Mouse (Mus musculus) cerebellum, postnatal 10 days (tissue): ENCODE results near the gene Hdac9.
A peak's percentile ranks its signal among the peaks of the same experiment; 100 is the strongest.

ENCODE experiments used
- DNase-seq, 2 experiments: peaks; one replicate each; pipeline ENCODE4 v3.0.0; 2021; ENCODE audit warnings: mixed read lengths in 2 of 2

The Hdac9 gene

DNA sequence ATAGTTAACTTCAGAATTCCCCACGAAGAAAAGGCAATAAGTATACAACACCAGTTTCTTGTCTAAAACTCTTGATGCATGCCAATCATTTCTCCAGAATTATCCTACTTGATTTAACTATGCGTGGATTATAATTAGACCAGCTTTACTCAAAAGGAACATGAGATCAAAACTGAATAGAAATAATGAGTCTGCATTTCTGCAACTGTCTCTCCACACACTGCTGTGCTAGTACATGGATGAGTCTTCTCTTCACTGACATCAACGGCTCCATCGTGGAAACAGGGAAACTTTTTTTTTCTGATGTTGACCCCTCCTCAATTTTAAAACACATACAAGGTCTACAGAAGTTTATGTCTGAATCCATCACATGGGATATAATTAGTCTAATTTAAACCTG lies 334.4 kb downstream of the Hdac9 start:
- no peak for DNase-seq

DNA sequence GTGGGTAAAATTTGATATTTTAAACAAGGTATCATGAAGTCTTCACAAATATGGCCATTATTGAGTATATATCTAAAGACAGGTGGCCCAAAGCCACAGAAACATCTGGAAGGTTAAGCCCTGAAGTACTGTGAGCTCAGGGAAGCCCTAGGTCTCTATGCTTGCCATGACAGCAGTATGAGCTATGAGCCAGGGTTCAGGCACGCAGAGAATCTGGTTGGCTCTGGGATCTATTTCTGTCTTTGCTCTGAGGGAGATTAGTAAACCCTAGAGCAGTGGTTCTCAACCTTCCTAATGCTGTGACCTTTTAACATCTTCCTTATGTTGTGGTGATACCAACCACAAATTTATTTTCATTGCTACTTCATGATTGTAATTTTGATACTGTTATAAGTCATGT lies 337.7 kb downstream of the Hdac9 start:
- DNase-seq = no peak

DNA sequence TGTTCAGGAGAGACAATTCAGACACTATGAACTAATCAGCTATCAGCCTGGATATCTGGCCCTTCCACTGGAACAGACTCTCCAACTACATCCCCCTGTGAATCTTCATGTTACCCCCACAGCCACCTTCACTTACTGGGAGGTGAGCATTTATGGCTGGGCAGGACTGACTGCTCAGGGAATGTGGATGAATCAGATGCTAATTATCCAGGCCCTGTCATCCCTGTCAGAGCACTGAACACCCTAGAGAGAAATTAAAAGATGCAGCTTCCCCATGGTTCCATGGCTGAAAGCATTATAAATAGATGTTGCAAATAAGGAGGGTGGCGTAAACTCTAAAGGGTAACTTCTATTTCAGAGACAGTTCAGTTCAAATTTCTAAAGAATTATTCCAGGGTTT lies 345.8 kb downstream of the Hdac9 start:
- DNase-seq = no peak

DNA sequence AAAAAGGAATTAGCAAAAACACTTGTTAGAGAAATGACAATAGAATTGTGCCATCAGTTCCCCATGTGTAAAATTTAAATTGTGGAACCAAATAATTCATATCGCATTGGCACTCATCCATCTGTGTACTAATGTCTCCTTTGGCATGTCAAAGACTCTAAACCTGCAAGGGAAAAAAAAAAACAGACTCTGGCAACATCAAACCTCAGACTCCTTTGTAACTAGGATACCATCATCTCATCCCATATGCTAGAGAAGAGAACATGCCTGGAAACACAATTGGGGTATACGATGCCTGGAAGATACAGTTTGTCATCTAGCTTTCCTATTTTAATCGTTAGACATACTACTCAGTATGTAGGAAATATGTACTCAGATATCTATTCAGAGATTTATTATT lies 347.4 kb downstream of the Hdac9 start:
- DNase-seq = no peak

DNA sequence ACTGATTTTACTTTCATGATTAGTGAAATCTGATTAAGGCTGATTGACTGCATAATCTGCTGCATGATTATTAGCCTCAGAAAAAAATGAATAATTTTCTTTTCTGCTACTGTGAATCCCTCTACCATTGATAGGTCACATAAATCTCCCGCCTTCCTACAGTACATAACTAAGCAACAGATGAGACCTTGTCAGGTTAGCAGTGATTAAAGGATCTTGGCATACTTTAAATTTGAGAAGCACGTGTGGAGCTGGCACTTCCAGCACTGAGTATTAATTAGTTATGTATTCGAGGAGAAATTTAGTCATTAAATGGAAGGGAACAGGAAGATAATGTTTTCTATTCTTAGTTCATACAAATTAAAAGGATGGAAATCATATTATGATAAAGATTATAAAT lies 347.8 kb downstream of the Hdac9 start:
- DNase-seq = no peak

DNA sequence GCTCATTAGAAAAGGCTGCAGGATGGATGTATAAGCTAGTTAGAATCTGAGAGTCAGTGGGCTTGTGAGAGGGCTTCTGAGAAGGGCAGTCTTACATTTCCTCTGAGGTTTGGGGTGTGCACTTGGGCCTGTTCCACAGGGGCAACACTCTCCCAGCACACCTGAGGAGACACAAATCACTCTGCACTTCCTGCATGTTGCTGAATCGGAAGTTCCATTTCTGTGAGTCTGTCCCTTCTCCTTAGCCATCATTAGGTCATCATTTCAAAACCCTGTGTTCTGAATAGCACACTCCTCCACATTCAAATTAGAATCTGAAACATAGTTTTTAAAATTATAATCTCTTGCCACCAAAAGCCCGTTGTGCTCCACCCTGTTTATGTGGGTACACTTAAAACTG lies 354.6 kb downstream of the Hdac9 start:
- DNase-seq = no peak

DNA sequence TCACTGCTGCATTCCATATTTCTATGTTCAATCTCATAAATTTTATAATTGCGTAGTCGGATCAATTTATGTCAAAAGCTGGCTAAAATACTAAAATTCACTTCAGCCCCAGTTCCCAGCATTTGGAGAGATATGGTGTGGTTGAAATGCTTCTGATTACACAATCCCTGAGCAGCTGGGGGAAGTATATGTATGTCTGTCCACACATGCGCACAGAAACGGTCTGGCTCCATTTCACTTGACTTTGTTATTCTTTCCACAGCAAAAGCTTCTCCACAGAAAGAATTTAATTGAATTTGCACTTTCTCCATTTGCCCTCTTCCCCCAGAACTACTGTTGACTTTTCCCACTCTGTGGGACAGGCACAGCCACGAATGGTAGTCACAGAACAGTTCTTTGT lies 357.9 kb downstream of the Hdac9 start:
- no peak for DNase-seq

DNA sequence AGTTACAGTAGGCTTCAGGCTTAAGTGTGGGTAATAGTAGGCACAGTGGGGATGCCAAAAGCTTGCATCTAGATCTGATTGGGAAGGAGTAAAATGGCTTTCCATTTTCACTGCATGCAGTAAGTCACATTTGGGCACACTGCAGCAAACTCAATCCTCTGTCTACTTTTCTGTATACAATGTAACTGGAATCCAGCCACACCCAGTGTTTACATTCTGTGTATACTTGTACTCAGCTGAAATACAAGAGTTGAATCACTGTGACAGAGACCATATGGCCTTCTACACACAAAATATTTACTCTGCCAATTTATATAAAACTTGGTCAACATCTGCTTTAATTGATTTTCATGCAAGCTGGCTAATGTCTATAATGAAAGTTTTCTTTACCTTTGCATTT lies 362.1 kb downstream of the Hdac9 start:
- no peak for DNase-seq

DNA sequence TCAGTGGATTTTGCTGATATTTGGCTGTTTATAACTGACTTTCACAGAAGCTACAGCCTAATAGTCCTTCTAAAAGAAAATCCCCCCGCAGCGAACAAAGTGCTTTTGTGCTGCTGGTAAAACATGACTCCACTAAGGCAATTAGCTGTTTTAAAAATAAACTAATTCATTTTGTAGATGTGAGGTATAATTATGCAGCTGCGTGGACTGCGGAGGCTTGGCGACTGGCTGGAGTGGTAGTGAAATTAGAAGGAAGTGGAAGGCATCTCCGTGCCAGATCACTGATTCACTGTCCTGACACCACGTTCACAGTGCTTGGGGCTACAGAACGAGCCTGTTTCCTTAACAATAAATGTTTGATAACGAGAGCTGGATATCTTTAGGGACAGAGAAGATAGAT lies 366.6 kb downstream of the Hdac9 start:
- DNase-seq = no peak

DNA sequence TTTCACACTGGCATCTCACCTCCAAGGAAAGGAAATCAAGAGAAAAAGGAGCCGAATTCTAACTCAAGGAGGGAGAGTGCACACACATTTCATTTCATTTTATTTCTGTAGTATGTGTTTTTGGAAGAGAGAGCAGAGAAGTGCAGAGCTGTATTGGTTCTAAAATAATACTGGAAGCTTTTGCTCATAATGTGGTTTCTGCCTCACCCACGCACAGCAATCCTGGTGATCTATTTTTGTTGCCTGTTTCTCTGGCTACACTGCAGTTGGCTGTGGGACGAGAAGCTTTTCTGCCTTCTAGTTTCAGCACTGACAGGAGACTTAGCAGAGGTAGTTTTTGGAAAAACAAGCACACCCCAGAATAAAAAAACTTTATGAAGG lies 387.7 kb downstream of the Hdac9 start:
- DNase-seq = peak; percentile 12 to 25

DNA sequence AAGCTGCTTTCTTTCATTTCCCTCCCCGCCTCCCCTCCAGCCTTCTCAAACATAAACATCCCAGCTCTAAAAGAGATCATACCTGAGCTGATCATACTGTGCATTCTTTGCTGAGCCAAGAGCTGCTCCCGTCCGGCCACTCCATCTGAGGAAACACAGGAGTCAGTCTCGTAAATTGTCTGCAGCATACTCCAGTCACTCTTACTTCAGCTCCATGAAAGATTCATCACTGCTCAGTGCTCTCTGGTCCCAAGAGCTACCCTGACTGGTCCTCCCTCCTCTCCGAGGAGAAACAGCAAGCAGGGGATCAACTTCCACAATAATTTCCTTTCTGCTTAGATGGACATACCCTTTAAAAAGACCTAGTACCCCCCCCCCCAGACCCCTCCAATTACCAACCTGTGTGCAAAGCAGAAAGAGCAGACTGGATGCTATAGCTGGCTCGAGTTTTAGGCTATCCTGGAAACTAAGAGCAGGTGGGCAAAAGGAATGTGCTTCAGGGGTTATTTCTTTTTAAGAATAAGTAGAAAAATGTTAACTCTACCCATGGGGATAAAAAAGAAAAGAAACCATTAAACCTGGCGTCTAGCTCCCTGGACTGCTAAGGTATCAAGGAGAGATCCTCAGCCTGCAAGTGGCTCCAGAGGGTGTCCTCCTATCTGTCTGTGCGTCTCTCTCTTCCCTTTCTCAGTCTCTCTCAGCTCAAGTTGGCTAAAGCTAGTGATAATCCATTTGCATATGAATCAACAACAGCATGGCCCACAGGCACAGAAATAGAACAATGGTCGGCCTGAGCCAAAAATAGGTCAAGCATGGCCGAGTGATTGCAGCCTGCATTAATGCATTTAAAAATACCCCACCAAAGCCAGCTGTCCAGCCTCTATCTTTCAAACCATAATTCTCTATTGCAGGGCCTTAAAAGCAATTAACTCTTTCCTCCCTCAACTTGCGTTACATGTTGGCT lies 388.4 kb downstream of the Hdac9 start:
- DNase-seq = peak; percentile 60 to 62

DNA sequence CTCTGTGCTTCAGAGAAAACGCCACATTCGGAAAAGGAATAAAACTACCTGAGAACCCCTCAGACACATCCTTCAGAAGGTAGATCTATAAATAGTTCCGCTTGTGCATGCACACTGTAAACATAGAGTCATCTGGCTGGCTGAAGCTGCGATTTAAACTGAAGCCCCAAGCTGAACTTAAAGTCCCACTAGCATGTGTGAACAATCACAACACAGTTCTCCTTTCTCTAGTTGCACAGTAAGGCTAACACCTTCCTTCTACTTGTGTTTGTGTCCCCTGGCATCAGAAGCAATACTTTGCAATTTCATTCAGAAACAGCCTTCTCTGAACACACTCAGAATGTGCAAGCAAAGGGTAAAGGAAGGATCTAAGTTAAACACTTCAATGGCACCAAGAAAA lies 389.1 kb downstream of the Hdac9 start:
- DNase-seq = peak in 1 of 2 experiments; percentile 13

DNA sequence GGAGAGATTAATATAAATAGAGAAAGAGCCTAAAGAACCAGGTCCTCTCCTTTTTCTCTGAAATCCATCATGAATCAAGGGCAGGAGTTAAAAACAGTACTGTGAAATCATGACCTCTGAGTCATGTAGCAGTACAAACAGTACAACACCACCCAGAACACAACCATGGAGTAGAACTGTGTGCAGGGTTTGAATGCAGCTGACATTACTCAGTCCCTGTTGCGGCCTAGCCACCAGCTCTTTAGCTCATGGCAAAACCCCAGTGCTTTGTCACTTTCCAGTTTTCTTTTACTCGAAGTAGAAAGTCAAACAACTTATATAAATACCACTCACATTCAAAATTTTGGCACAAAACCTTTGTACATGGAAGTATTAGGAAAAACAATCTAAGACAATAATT lies 395.4 kb downstream of the Hdac9 start:
- DNase-seq = no peak

DNA sequence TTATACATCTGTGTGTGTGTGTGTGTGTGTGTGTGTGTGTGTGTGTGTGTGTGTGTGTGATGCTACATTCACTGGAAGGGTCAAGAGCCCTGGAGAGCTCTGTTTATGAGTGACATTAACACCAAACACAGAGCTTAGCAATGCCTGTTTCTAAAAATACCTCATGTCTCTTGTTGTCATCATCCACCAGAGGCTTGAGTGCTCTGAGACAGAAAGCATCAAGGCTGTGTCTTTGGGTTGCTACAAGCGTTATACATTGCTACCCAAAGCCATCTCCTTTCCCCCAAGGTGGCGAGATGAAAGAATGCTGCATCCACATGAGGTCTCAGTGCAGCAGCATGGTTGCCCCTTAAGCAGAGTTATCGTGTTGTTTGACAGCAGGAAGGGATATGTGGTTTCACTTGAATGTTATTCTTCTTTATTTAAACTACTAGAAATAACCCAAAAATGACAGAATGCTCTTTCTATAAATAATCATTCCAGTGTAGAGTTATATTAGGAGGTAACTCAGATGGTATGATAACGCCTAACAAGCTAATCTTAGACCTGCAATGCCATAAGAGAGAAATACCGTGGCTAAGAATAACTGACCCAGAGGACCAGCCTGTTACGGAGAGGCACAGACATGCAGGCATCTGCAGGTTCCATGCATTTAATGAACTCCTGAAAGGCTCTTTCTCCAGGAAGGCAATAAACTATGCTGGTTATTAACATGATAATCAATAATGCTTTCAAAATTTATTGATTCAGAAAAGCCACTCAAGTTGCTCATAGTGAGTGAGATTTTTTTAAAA lies 399.9 kb downstream of the Hdac9 start:
- DNase-seq = no peak

DNA sequence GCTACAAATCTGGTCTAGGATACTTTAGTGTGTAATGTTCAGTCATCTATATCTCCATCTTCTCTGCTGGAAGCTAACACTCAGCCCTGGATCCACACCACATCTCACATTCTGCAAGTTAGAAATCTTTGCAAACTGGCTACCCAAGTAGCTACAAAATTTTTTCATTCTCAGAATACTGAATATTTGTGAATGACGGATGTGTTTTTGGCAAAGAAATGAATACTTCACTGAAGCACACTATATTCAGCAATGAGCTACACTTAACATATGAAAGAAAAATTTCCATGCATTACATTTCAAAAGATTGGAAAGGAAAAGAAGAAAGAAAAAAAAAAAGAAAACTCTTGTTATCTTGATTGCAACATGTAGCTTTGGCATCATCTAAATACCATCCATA lies 410.6 kb downstream of the Hdac9 start:
- no peak for DNase-seq

DNA sequence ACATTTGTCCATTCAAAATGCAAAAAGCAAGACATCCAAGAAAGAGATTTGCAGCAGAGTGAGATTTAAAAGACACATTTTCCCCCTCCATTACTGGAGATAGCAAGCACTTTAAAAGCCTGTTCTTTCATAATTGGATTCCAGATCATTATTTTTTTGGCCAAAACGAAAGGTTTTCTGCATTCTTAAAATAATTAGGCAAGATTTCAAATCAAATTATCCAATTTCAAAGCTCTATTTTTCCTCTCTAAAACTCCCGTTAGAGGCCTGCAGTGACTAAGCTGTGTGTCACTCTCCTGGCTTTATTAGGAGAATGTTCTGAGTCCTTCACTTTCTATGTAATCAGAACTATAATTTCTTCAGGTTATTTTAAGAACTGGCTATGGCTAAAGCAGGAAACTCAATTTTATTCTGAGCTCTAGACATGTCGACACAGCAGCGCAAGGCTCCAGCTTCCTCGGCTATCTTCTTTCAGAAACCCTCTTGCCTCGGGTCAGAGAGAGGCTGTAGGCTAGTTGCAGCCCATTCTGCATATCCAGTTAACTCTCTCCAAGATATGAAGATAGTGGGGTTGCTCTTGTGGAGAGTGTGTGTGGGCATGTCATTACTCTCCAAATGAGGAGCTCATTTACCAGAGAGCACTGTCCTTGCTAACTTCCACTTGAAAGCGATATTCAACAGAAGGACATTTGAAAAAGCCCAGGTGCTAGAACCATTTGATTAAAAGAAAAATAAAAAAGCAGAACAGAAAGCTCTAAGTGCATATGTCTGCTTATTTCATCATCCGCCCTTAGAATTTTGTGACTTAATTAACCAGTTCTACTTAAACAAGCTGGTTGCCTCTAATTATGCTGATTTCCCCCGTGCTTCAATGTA lies 417.9 kb downstream of the Hdac9 start:
- no peak for DNase-seq

DNA sequence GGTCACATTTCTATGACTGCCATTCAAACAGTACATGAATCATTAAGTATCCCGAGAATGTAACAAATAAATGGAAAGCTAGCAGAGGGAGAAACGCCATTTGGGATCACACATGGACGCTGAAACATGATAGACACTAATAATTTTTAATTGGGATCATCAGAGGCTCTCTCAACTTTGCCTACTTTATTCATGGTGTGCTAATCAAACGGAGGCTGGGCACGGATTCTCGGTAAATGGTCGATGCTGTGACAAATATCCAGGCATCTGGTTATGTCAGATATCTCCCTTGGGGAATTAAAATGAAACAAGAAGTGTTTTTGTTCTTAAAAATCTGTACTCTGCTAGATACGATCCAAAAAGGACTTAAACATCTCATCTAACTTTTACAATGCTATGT lies 418.6 kb downstream of the Hdac9 start:
- DNase-seq = no peak

DNA sequence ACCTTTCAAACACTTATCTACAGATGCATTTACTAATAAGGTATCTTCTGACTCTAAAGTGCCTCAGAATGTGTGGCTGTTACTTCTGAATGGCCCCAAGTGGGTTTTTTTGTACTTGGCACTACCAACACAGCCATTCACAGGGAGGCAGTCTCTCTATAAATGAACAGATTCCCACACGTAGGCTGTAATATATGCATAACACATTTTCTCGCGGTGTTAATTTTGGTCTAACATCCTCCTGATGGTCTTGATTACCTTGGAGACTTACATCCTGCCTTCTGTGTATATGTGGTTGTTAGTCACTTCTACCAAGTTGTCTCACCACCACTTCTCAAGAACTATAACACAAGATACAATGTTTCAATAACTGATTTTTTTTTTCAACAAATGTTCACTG lies 419.2 kb downstream of the Hdac9 start:
- DNase-seq = no peak

DNA sequence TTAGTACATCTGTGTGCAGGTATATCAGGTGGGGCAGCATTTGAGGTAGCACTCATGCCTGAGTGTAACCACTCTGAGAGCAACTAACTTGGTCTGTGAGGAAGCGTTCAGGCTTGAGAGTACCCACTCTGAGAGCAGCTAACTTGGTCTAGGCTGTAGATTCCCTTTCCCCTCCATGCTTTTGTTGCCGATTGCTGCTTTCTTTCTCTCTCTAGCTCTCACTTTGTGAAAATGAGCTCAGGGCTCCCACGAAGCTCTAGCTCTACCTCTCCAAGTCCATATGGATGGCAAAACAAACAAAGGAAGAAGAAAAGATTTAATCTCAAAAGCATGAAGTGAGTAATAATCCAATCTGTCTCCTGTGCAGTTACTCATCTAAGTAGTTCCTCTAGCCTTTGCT lies 421.0 kb downstream of the Hdac9 start:
- DNase-seq = no peak

DNA sequence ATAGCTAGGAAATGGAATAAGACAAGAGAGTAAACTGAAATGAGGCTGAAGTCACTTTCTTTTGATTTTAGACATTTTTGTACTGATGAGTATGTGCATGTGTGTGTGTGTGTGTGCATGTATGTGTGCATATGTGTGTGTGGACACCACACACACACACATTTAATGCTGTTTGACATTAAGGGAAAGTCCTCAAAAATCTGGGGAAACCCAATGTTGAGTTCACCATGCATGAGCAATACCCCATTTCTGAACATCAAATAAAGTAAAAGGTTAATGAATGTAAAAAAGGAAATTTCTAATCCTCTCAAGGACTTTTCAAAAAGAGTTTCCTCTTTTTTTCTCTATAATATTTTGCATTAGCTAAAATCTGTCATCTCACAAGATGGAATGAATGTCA lies 427.3 kb downstream of the Hdac9 start:
- no peak for DNase-seq

DNA sequence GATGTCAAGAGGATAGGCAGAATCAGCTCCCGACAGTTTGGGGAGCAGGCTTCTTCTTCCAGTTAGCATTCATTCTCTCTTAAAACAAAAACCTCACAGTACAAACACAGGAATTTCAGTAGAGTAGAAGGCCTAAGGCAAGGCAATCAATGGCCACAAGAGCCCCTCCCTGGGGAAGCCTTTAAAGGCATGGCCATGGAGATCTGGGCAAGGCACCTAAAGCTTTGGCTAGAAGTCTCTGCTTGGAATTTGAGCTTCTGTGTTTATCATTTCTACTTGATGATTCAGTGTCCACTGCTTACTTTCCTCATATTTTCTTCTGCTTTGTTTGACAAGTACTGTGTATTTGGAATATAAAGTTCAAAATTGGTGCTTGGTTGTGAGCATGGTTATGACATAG lies 429.2 kb downstream of the Hdac9 start:
- no peak for DNase-seq

DNA sequence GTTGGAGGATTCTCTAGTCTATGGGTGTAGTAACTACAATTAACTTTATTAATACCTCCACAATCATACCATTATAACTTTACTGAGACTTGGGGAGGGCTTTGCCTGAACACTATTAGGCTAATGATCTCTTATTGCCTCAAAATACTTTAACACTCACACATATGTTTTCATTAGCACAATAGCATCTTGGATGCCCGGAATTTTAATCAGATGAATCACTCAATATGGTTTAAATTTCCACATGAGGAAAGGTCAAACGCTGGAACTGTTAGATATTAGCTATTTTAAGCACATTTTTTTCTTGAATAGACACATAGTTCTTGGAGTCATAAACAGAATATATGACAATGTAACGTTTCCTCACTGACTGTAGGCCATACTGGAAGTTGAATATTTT lies 429.9 kb downstream of the Hdac9 start:
- no peak for DNase-seq

DNA sequence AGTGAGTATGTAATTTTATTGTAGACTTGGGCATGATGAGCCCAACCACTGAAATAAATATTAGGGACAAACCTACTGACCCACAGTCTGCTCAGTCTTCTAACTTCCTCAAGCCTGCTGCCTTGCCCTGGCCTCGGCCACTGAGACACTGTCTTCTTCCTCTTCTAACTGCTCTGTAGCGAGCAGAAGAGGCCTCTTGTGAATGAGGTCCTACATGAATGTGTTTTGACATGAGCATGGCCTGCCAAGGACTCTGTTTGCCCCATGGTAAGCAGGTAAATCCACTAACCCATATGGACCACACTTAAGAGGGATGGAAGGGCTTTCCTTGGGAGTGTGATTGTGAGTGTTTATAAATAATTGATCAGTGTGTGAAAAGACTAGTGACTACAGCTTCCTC lies 430.9 kb downstream of the Hdac9 start:
- no peak for DNase-seq
